Mouse (Mus musculus): Measurements from ENCODE around the gene Slc16a12. TPM values are rescaled to one million over a fixed set of nuclear protein-coding genes. Genes with fewer than 3 reads are reported as not detected.
"Not testable (repeated sequence)": the region's sequence is repeated elsewhere in the genome, so short reads cannot be mapped to it uniquely, and the experiment has no call there.

Slc16a12 gene
- polyA plus RNA-seq, 1 experiment: not detected

DNA sequence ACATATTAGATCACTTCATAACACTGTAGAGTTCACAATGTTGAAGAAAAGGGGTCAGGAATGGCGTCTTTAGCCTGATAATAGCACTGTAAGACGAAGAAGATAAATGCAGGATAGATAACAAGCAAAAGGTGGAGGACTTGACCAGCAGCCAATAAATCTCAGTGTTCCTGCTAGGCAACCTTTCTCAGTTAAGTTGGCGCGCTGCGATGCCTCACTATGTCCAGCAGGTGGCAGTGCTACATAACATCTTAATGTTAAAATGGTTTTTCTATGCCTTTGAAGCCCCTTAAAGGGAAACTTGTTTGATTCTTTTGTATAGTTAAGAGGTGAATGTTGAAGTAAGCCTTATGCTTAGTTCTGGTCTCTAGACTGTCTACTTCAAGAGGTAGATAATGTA, 81.0 kb downstream of the Slc16a12 start:
- no peaks in the 10 kb centered on the region for H3K4me1 ChIP-seq (ENCODE audit: control insufficient read depth, insufficient read depth, low read length)
- 7% methylated on average over 5 of the region's 5 CpGs for WGBS
- TF ChIP-seq CTCF (IDR thresholded peaks at IDR 0.05; ENCODE audit: insufficient read depth, low read depth, low read length) (no peak), POLR2A (IDR thresholded peaks at IDR 0.05; ENCODE audit: insufficient read depth, low read depth, low read length) (no peak)
- no peak overlapping the region for H3K27ac ChIP-seq (ENCODE audit: insufficient read depth, low read depth, low read length)
- no peak overlapping the region for H3K4me3 ChIP-seq (ENCODE audit: insufficient read depth, low read depth, low read length)

DNA sequence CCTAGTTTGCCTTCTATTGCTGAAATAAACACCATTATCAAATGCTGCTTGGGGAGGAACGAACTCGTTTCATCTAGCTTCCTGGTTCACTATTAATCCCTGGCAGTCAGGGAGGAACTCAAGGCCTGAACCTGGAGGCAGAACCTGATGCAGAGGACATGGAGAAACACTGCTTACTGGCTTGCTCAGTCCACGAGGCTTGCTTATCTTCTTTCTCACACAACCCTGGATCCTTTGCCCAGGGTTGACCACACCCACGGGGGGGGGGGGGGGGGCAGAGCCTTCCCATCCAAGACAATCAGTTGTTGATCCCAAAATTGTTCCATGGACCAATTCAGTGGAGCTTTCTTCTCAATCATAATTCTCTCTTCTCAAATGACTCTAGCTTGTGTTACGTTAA, 84.3 kb downstream of the Slc16a12 start:
- Histone ChIP-seq H3K4me3 (ENCODE audit: insufficient read depth, low read depth, low read length) (no peak overlapping the region), H3K4me1 (ENCODE audit: control insufficient read depth, insufficient read depth, low read length) (no peaks in the 10 kb centered on the region), H3K27ac (ENCODE audit: insufficient read depth, low read depth, low read length) (no peak overlapping the region)
- TF ChIP-seq CTCF (IDR thresholded peaks at IDR 0.05; ENCODE audit: insufficient read depth, low read depth, low read length): no peak
- TF ChIP-seq POLR2A (IDR thresholded peaks at IDR 0.05; ENCODE audit: insufficient read depth, low read depth, low read length): no peak
- 39% methylated on average over 5 of the region's 5 CpGs for WGBS

DNA sequence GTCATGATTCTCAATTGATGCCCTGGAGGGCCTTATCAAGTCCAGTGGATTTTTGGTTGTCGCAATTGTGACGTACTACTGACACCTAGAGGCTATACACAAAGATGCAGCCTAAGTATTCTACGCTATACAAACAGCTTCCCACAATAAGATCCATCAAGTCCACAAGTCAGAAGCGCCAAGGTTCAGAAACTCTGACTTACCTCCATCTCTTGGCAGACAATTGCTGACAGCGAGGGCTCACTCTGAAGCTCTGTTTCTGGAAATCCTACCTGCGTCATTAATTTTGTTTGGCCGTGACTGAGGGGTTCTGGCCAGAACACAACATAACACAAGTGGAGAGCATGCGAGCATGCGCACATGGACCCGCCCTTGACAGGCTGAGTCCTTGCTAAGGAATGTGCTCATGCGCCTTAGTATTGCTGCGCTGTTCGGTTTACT, 85.0 kb downstream of the Slc16a12 start:
- H3K4me1 ChIP-seq (ENCODE audit: control insufficient read depth, insufficient read depth, low read length): no peaks in the 10 kb centered on the region
- 0 out of 2 replicates have a peak, but pooled peaks have one; percentile 24 for TF ChIP-seq POLR2A (IDR thresholded peaks at IDR 0.05; ENCODE audit: insufficient read depth, low read depth, low read length)
- no peak for TF ChIP-seq CTCF (IDR thresholded peaks at IDR 0.05; ENCODE audit: insufficient read depth, low read depth, low read length)
- WGBS: 11% methylated on average over 13 of the region's 13 CpGs
- H3K4me3 ChIP-seq (ENCODE audit: insufficient read depth, low read depth, low read length): peak overlapping the region; percentile 51
- H3K27ac ChIP-seq (ENCODE audit: insufficient read depth, low read depth, low read length): no peak overlapping the region

DNA sequence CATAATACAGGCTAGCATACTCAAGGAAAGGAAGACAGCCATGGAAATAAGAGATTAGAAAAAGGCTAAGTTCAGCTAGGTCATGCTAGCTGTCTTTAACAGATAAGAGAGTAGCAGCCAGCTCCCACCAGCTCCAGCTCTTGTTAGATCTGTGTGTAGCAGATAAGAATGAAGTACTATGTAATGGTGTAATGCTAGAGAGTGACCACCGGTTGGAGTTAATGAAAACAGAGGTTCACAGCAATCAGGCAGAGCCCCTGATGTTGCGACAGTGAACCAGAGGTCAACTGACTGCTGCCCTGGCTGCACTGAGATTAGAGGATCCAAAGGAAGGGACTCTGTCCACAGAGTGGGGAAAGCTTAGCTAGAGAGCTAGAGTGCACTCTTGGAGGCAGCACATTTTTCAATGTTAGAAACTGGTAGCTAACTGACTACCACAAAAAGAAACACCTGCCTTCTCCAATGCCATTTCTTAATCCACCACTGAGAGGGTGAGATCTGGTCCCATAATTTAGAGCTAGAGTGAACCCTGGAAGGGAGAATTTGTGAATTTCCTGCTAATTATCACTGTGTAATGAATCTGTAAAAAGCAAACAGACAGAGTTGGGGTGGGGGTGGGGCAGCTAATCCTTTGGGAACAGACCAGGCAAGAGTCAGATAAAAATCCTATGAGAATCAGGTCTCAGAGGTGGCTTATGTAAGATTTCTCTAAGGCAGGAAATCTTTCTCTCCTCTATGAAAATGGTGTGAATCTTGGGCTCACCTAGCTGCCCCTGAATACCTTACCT, 90.4 kb downstream of the Slc16a12 start:
- no peak overlapping the region for H3K4me3 ChIP-seq (ENCODE audit: insufficient read depth, low read depth, low read length)
- no peaks in the 10 kb centered on the region for H3K4me1 ChIP-seq (ENCODE audit: control insufficient read depth, insufficient read depth, low read length)
- no peak overlapping the region for H3K27ac ChIP-seq (ENCODE audit: insufficient read depth, low read depth, low read length)
- TF ChIP-seq CTCF (IDR thresholded peaks at IDR 0.05; ENCODE audit: insufficient read depth, low read depth, low read length) (no peak), POLR2A (IDR thresholded peaks at IDR 0.05; ENCODE audit: insufficient read depth, low read depth, low read length) (no peak)
- 51% methylated on average over 2 of the region's 2 CpGs for WGBS

DNA sequence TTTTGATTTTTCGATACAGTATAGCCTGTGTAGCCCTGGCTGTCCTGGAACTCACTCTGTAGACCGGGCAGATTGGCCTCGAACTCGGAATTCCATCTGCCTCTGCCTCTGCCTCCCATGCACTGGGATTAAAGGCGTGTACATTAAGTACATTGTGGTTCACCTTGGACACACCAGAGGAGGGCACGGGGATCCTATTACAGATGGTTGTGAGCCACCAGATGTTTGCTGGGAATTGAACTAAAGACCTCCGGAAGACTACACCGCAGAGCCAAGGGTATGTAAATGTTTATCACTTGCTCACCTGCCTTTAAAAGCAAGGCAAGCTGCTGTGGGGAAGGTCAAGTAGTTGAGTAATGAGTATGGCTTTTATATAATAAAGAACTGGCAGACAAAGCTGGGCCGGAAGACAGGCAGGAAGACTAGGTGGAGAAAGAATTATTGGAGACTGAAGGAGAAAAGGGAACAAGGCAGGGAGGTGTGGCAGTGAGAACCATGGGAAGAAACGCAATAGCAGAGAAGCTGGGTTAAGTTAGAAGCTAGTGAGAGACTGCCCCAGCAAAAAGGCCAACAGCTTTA, 91.8 kb downstream of the Slc16a12 start:
- 89% methylated on average over 10 of the region's 10 CpGs for WGBS
- Histone ChIP-seq H3K4me3 (ENCODE audit: insufficient read depth, low read depth, low read length) (no peak overlapping the region), H3K27ac (ENCODE audit: insufficient read depth, low read depth, low read length) (no peak overlapping the region), H3K4me1 (ENCODE audit: control insufficient read depth, insufficient read depth, low read length) (no peaks in the 10 kb centered on the region)
- TF ChIP-seq POLR2A (IDR thresholded peaks at IDR 0.05; ENCODE audit: insufficient read depth, low read depth, low read length): no peak
- no peak for TF ChIP-seq CTCF (IDR thresholded peaks at IDR 0.05; ENCODE audit: insufficient read depth, low read depth, low read length)

DNA sequence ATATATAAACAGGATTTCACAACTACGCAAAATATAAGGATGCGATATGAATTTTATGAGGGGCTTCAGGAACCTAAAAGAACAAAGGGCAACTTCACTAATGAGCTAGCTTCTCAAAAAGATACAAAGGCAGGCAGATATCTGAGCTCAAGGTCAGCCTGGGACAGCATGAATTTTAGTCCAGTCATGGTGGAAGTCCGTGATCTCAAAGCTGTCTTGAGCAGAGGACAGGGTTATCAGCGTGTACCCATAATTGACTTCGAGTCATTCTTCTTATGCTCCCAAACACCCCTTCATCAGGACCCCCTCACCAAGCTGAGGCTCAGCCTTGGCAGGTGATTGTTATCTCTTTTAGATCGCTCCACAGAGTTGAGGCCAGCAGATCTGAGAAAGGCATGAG, 96.1 kb downstream of the Slc16a12 start:
- no peak for TF ChIP-seq POLR2A (IDR thresholded peaks at IDR 0.05; ENCODE audit: insufficient read depth, low read depth, low read length)
- no peak for TF ChIP-seq CTCF (IDR thresholded peaks at IDR 0.05; ENCODE audit: insufficient read depth, low read depth, low read length)
- 90% methylated on average over 6 of the region's 6 CpGs for WGBS
- Histone ChIP-seq H3K27ac (ENCODE audit: insufficient read depth, low read depth, low read length) (no peak overlapping the region), H3K4me3 (ENCODE audit: insufficient read depth, low read depth, low read length) (no peak overlapping the region), H3K4me1 (ENCODE audit: control insufficient read depth, insufficient read depth, low read length) (no peaks in the 10 kb centered on the region)

DNA sequence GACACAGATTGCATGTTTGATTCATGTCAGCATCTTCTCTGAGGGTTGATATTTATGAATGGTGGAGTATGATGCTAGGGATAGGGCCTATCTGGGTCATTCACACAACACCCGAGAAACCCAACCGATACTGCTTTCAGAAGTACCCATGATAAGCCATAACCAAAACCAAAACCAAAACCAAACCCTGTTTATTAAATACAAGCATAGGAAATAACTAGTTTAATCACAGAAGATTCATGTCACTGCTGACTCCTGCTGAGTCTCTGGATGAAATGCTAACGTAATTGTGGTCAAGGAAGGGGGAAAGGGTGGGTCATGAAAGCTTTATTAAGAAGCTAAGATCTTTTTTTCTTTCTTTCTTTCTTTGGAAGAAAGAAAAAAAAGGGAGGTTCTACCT, 96.8 kb downstream of the Slc16a12 start:
- 93% methylated on average over 3 of the region's 3 CpGs for WGBS
- Histone ChIP-seq H3K4me1 (ENCODE audit: control insufficient read depth, insufficient read depth, low read length) (no peaks in the 10 kb centered on the region), H3K27ac (ENCODE audit: insufficient read depth, low read depth, low read length) (no peak overlapping the region), H3K4me3 (ENCODE audit: insufficient read depth, low read depth, low read length) (no peak overlapping the region)
- no peak for TF ChIP-seq POLR2A (IDR thresholded peaks at IDR 0.05; ENCODE audit: insufficient read depth, low read depth, low read length)
- TF ChIP-seq CTCF (IDR thresholded peaks at IDR 0.05; ENCODE audit: insufficient read depth, low read depth, low read length): no peak

DNA sequence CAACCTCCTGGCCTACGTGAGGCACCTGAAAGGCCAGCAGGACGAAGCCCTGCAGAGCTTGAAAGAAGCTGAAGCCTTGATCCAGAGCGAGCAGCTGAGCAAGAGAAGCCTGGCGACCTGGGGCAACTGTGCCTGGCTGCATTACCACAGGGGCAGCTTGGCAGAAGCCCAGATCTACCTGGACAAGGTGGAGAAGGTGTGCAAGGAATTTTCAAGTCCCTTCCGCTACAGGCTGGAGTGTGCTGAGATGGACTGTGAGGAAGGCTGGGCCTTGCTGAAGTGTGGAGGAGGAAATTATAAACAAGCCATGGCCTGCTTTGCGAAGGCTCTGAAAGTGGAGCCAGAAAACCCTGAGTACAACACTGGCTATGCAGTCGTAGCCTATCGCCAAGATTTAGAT, 99.5 kb downstream of the Slc16a12 start:
- 92% methylated on average over 8 of the region's 8 CpGs for WGBS

DNA sequence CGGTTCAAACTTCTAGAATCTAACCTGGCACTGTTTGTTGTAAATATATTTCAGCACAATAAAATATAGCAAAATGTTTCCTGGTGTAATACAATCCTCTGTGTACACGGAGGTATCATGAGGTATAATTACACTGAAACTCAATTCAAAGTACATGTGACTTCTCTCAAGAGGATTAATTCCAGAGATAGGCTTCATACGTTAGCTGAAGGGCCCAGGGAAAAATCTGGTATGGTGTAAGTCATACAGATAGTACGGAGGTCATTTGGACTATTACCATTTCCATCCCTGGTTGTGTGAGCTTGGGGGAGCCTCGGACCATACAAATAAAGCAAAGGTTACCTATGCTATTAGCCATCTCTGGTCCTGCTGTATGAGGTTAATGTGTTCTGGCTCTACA, 104.5 kb downstream of the Slc16a12 start:
- 83% methylated on average over 5 of the region's 5 CpGs for WGBS
- Histone ChIP-seq H3K4me3 (ENCODE audit: insufficient read depth, low read depth, low read length) (no peak overlapping the region), H3K4me1 (ENCODE audit: control insufficient read depth, insufficient read depth, low read length) (no peaks in the 10 kb centered on the region), H3K27ac (ENCODE audit: insufficient read depth, low read depth, low read length) (no peak overlapping the region)
- TF ChIP-seq POLR2A (IDR thresholded peaks at IDR 0.05; ENCODE audit: insufficient read depth, low read depth, low read length): no peak
- no peak for TF ChIP-seq CTCF (IDR thresholded peaks at IDR 0.05; ENCODE audit: insufficient read depth, low read depth, low read length)

More for the DNA sequence above, 99.5 kb downstream of the Slc16a12 start:
- H3K4me1 ChIP-seq (ENCODE audit: control insufficient read depth, insufficient read depth, low read length); H3K4me3 ChIP-seq (ENCODE audit: insufficient read depth, low read depth, low read length); H3K27ac ChIP-seq (ENCODE audit: insufficient read depth, low read depth, low read length): not testable (repeated sequence)

Measured in olfactory bulb, adult 2 months (tissue).